Mouse (Mus musculus) ES-Bruce4 (cell line): ENCODE data around the gene Prkn. TPM values are rescaled to one million over a fixed set of nuclear protein-coding genes. Genes with fewer than 3 reads are reported as not detected.

ENCODE experiments used
- H3K27ac ChIP-seq: 2 replicates; pipeline ENCODE4 v1.5.1; 2012; ENCODE audit warnings: low read length, inconsistent platforms; ENCODE audit not compliant: insufficient read depth
- H3K27me3 ChIP-seq: 2 replicates; pipeline ENCODE4 v1.6.1; 2012; ENCODE audit warnings: mild to moderate bottlenecking, low read length, inconsistent platforms; ENCODE audit not compliant: control insufficient read depth, poor library complexity, insufficient read depth, severe bottlenecking
- H3K36me3 ChIP-seq: 2 replicates; pipeline ENCODE4 v1.6.1; 2012; ENCODE audit warnings: inconsistent platforms, mild to moderate bottlenecking, low read length, moderate library complexity; ENCODE audit not compliant: control insufficient read depth, poor library complexity, insufficient read depth, severe bottlenecking
- H3K4me1 ChIP-seq: one replicate; pipeline ENCODE4 v1.8.1; 2011; ENCODE audit warnings: low read length; ENCODE audit not compliant: control insufficient read depth, insufficient read depth
- H3K4me3 ChIP-seq: 2 replicates; pipeline ENCODE4 v1.5.1; 2011; ENCODE audit warnings: low read depth, mild to moderate bottlenecking, low read length
- H3K9ac ChIP-seq: 2 replicates; pipeline ENCODE4 v1.6.1; 2012; ENCODE audit warnings: low read depth, mild to moderate bottlenecking, inconsistent platforms; ENCODE audit not compliant: poor library complexity, severe bottlenecking
- H3K9me3 ChIP-seq: replicated peaks from 2 replicates; pipeline ENCODE4 v1.6.1; 2012; ENCODE audit warnings: mild to moderate bottlenecking, low read length, inconsistent platforms; ENCODE audit not compliant: control insufficient read depth, poor library complexity, insufficient read depth, severe bottlenecking
- CTCF ChIP-seq: IDR thresholded peaks from one replicate; pipeline ENCODE4 v1.8.1; 2011; ENCODE audit warnings: low read depth, low read length
- EP300 ChIP-seq: IDR thresholded peaks from 2 replicates; pipeline ENCODE4 v1.6.1; 2011; ENCODE audit warnings: low read depth, low read length; ENCODE audit not compliant: insufficient read depth
- POLR2A ChIP-seq: IDR thresholded peaks from one replicate; pipeline ENCODE4 v1.8.1; 2011; ENCODE audit warnings: low read length; ENCODE audit not compliant: insufficient read depth
- polyA plus RNA-seq: library from polyadenylated mRNA; stranded (reverse); fragments of >200 nt; gene quantifications from 2 replicates; pipeline ENCODE4 v1.2.4, GENCODE M21; 2011; ENCODE audit warnings: low read depth; ENCODE audit not compliant: missing spikeins, insufficient read depth, insufficient read length

Prkn gene
- polyA plus RNA-seq, 1 experiment: 1.5 TPM

DNA sequence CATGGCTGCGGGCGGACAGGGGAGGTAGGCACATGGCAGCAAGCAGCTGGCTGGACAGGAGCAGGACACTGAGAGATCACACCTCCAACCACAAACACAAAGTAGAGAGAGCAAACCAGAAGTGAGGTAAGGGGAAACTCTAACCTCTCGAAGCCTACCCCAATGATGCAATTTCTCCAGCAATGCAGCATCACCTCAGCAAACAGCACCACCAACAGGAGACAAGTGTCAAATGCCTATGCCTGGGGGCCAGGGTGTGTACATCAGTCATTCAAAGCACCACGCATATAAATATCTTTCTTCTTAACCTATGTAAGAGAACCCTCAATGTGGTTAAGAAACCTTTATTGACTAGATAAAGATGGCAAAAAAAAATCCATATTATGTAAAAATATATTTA lies 1046.8 kb downstream of the Prkn start:
- H3K9me3 ChIP-seq: no peaks in the 10 kb centered on the region

DNA sequence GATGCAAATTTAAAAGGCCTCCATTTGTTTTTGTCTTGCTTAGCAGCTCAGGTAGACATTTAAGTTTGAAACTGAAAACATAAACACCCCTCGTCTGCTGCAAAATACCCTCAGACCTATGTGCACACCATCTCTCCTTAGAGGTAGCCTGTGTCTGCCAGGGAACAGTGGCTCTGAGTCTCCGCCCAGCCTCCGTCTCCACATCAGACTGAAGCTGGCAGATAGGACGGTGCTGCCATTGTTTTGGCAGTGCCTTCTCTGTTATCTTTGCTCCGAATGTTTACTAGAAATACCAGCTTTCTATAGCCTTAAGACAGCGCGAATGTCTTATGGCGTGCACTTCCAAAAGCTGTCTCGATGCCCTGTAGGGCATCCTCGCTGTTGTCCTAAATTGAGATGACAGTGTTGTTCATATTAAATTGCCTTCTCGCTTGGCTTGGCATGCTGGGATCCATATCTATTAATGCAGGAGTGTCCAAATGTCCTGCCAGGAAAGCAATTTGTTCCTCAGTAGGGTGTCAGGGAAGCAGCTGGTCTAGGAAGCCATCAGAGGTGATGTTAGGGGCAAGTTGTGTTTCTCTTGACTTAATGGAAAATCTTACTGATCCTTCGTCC lies 1047.5 kb downstream of the Prkn start:
- no peak overlapping the region for H3K4me3 ChIP-seq
- no peaks in the 10 kb centered on the region for H3K27me3 ChIP-seq
- no peak overlapping the region for H3K27ac ChIP-seq
- TF ChIP-seq CTCF (no peak), POLR2A (no peak), EP300 (no peak)
- no peaks in the 10 kb centered on the region for H3K9me3 ChIP-seq
- no peaks in the 10 kb centered on the region for H3K36me3 ChIP-seq
- H3K4me1 ChIP-seq: no peaks in the 10 kb centered on the region
- H3K9ac ChIP-seq: no peak overlapping the region

More for the DNA sequence above, 1046.8 kb downstream of the Prkn start:
- Histone ChIP-seq H3K4me1 (no peaks in the 10 kb centered on the region), H3K9ac (no peak overlapping the region), H3K27me3 (no peaks in the 10 kb centered on the region), H3K4me3 (no peak overlapping the region), H3K36me3 (no peaks in the 10 kb centered on the region), H3K27ac (no peak overlapping the region)
- TF ChIP-seq POLR2A (no peak), CTCF (peak; percentile 35)

DNA sequence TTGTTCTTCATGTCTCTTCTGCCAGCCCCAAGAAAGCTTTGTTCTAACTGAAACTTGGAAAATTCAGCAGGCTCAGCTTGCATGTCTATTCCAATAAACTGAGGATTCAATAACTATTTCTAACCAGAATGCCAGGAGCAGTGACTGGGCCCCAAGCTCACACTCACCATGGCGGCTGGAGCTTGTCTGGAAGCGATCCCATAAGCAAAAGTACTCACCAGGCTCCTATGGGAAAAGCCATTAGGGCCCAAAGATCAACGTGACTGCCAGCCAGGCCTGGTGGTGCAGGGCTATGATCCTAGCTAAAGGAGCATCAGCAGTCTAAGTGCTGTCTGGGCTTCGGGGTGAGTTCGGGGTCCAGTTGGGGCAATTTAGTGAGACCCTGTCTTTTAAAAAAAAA lies 1048.6 kb downstream of the Prkn start:
- no peak for TF ChIP-seq CTCF
- no peak for TF ChIP-seq EP300
- no peak for TF ChIP-seq POLR2A
- Histone ChIP-seq H3K4me1 (no peaks in the 10 kb centered on the region), H3K36me3 (no peaks in the 10 kb centered on the region), H3K9me3 (no peaks in the 10 kb centered on the region), H3K27ac (no peak overlapping the region), H3K27me3 (no peaks in the 10 kb centered on the region), H3K4me3 (no peak overlapping the region), H3K9ac (no peak overlapping the region)

DNA sequence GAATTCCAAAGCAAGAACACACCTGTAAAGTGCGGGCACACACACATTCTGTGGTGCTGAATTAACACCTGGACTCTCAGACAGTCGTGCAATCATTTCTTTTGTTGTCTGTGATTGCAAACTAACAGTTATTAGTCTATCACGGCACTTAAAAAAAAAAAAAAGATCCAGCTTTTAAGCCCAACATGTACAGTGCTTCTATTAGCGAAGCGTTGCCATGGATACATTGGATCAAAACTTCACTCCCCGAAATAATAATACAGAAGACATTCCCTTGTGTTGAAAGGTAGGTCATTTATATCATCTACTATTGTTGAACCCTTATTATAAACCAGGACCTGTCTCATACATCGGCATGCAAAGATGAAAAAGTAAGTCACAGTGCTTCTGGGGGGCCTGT lies 1060.1 kb downstream of the Prkn start:
- Histone ChIP-seq H3K36me3 (no peaks in the 10 kb centered on the region), H3K27me3 (no peaks in the 10 kb centered on the region), H3K9ac (no peak overlapping the region), H3K27ac (no peak overlapping the region), H3K9me3 (no peaks in the 10 kb centered on the region), H3K4me1 (no peaks in the 10 kb centered on the region), H3K4me3 (no peak overlapping the region)
- TF ChIP-seq POLR2A (no peak), EP300 (no peak), CTCF (no peak)

DNA sequence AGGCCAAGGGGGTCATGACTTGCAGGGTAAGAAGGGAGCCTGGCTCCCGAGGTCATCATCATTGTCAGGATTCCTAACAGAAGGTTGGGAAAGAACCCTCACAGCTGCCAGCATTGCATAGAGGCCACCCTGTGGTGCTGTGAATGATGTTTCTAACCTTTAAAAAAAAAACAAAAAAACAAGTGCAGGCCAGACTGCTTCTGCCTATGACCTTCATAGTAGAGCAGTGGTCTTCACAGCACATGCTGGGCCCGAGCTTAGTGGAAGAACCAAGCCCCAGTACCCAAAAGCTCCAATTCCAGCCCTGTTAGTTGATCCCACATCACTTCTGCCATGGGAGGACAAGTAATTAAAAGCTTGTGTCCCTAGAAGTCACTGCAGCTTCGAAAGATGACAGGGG lies 1061.5 kb downstream of the Prkn start:
- Histone ChIP-seq H3K4me3 (no peak overlapping the region), H3K27ac (no peak overlapping the region), H3K4me1 (no peaks in the 10 kb centered on the region), H3K9ac (no peak overlapping the region), H3K9me3 (no peaks in the 10 kb centered on the region), H3K36me3 (no peaks in the 10 kb centered on the region), H3K27me3 (no peaks in the 10 kb centered on the region)
- no peak for TF ChIP-seq POLR2A
- no peak for TF ChIP-seq CTCF
- no peak for TF ChIP-seq EP300

DNA sequence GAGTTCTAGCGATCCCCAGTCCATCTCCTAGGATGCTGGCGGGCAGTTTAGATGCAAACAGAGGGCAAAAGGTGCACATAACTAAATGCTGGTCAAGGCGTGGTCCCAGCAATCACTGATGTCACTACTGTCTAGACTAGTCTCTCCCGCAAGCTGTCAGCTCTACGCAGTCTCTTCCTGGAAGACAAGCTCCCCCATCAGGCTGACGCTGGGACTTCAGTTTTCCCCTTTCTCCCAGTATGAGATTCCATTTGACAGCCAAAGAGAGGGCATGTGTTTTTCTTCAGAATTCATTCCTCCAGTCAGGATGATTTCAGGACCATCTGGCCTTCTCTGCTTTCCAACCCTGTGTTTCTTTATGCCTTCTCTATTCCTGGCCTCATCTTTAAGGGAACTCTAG lies 1062.8 kb downstream of the Prkn start:
- Histone ChIP-seq H3K36me3 (no peaks in the 10 kb centered on the region), H3K4me1 (no peaks in the 10 kb centered on the region), H3K27me3 (no peaks in the 10 kb centered on the region), H3K9ac (no peak overlapping the region), H3K4me3 (no peak overlapping the region), H3K27ac (no peak overlapping the region), H3K9me3 (no peaks in the 10 kb centered on the region; the same call in 1 of the 2 replicates)
- TF ChIP-seq EP300 (no peak), CTCF (peak; percentile 59), POLR2A (no peak)
